Mouse (Mus musculus): Measurements from ENCODE around the gene Tnfaip8l2. TPM values are rescaled to one million over a fixed set of nuclear protein-coding genes. Genes with fewer than 3 reads are reported as not detected.

The Tnfaip8l2 gene
- polyA plus RNA-seq (2016; fragmentation: Nextera tagmentation; extraction: Ambion mirVana): 2.1 and 2.6 TPM in 2 replicates

DNA sequence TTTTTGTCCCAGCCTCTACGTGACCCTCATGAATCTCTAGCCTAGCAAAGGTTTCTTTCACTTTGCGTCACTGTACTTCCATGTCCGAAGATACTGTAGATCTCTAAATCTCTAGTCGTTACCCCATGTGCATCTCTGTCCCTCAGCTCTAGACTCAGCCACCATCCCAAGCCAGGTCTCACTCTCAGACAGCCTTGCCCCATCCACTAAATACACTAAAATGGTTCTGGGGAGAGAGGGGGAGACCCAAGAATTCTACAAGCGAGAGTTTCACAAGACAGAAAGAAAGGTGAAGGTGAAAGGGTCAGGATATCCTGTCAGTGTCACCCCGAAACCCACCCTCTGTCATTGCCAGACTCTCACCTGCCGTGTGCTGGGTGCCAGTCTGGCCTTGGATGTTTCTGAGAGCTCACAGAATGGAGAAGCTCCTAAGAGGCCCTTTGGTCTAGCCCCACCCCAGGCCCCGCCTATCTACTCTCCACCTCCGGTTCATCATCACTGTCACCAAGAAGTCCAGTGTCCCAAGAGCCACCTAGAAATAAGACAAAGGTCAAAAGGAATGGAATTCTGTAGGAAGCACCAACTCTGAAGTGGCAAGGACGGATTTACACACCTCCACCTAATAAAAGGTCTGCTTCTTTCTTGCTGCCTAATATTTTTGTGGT, at the start of gene Tnfaip8l2:
Gene Tnfaip8l2 (minus strand): TSS at position 409 of the 665 bp plus-strand sequence.
- H3K27ac ChIP-seq: no peak within 1 kb of the TSS
- no peak within 1 kb of the TSS for H3K4me2 ChIP-seq (replicated peaks)
- no peak within 1 kb of the TSS for H3K9ac ChIP-seq
- peaks cover 19% of the 10 kb centered on the region for H3K36me3 ChIP-seq
- no peak for ATAC-seq (ENCODE audit: low FRiP score)
- no peak within 1 kb of the TSS for H3K4me3 ChIP-seq
- WGBS: 84% methylated on average over 10 of the region's 10 CpGs
- H3K9me3 ChIP-seq (replicated peaks): no peaks in the 10 kb centered on the region
- 0 out of 2 replicates have a peak, but pooled peaks cover 3% of the 10 kb centered on the region for H3K4me1 ChIP-seq
- H3K27me3 ChIP-seq: no peaks in the 10 kb centered on the region

DNA sequence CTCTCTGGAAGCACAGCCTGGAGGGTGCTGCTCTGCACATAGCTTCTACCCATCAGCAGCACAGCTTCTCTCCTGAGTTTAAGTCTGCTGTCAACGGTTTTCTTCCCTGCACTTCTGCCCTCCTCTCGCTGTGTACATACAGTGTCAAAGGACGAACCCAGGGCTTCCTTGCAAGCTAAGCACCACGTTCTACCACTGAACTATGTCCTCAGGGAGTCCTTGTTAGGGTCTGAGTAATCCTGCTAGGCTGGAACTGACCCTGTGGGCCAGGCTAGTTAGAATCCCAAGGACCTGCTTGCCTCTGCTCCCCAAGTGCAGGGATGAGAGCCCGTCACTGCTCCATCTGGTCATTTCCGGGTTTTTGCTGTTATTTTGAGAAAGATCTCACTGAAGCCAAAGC, 44.7 kb upstream of the Tnfaip8l2 start:
- Histone ChIP-seq H3K9ac (no peak overlapping the region), H3K27ac (no peak overlapping the region), H3K27me3 (no peaks in the 10 kb centered on the region), H3K4me1 (no peaks in the 10 kb centered on the region), H3K36me3 (peaks cover 63% of the 10 kb centered on the region), H3K4me2 (replicated peaks) (no peak overlapping the region), H3K4me3 (no peak overlapping the region), H3K9me3 (replicated peaks) (no peaks in the 10 kb centered on the region)
- 89% methylated on average over 6 of the region's 6 CpGs for WGBS
- no peak for ATAC-seq (ENCODE audit: low FRiP score)

DNA sequence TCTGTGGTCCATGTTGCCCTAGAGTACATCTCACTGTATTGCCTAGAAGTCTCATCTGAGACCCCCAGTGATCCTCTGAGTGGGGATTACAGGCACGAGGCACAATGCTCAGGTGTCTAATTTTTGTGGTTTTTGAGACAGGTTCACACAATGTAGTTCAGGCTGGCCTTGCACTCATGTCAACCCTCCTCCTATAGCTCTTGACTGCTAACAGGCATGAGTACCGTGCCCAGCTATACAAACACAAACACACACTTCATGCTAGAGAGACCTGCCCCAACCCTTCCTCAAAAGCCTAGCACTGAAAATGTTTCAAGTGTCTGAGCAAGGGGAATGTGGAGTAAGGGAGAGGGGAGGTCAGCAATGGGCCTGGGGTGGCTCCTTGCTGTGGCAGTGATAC, 43.9 kb upstream of the Tnfaip8l2 start:
- Histone ChIP-seq H3K9ac (no peak overlapping the region), H3K9me3 (replicated peaks) (no peaks in the 10 kb centered on the region), H3K4me2 (replicated peaks) (no peak overlapping the region), H3K4me1 (no peaks in the 10 kb centered on the region), H3K4me3 (no peak overlapping the region), H3K27ac (no peak overlapping the region), H3K36me3 (peaks cover 63% of the 10 kb centered on the region), H3K27me3 (no peaks in the 10 kb centered on the region)
- ATAC-seq (ENCODE audit: low FRiP score): no peak
- WGBS: 98% methylated on average over 2 of the region's 2 CpGs

DNA sequence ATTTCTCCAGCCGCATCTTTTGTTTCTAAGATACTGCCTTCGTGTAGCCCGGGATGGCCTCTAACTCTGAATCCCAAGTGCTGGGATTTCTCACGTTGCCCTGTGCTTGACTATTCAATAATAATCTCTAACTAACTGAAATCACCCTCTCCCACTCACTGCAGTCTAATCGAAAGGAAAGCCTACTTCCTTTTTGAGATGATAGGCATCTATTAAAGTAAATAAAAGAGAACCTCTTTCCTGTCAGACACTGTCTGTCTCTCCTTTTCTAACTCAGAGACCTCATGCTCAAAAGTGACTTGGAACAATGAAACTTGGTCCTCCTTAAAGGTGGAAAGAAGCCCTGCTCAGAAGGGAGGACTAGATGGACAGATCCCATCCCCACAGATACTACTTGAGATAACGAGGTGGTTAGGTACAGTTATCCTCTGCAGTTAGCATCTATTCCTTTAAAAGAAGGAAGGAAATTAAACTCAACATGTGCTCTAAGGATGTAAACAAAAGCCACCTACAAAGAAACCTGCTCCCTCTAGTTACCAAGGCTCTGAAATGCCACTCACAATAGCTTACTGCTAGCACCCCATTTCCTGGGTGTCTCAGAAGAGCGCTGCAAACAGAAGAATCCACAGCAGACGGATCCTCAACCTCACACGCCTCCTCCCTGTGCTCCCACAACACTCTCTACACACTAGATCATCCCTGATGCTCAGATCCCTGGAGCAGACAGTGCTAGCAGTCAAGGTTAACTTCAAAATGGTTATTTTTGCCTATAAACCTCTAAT, 42.8 kb upstream of the Tnfaip8l2 start:
- Histone ChIP-seq H3K9me3 (replicated peaks) (no peaks in the 10 kb centered on the region), H3K9ac (no peak overlapping the region), H3K4me3 (no peak overlapping the region), H3K27me3 (no peaks in the 10 kb centered on the region), H3K4me1 (no peaks in the 10 kb centered on the region), H3K27ac (no peak overlapping the region), H3K4me2 (replicated peaks) (no peak overlapping the region), H3K36me3 (peaks cover 55% of the 10 kb centered on the region)
- WGBS: 94% methylated on average over 9 of the region's 9 CpGs
- no peak for ATAC-seq (ENCODE audit: low FRiP score)

DNA sequence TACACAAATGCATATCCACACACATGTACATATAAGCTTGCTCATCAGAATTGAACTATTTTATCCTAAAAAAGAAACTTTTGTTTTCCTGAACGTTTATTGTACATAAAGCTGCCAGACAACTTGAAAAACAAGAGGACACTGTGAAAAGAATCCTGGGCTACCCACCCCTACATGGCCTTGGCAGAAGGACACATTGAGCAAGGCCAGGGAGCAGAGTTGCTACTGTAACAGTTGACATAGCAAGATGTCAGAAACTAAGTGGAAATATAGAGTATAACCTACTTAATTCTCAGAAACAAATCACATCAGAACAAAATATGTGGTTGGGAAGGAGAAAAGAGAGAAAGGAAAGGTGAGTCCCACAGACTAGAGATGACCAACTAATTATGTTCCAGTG, 39.7 kb upstream of the Tnfaip8l2 start:
- peaks cover 24% of the 10 kb centered on the region for H3K36me3 ChIP-seq
- no peak overlapping the region for H3K9ac ChIP-seq
- no peaks in the 10 kb centered on the region for H3K9me3 ChIP-seq (replicated peaks)
- no peak overlapping the region for H3K27ac ChIP-seq
- no peak for ATAC-seq (ENCODE audit: low FRiP score)
- no peak overlapping the region for H3K4me3 ChIP-seq
- no peaks in the 10 kb centered on the region for H3K4me1 ChIP-seq
- no peaks in the 10 kb centered on the region for H3K27me3 ChIP-seq
- whole genome bisulfite sequencing: 76% methylated on average over 1 of the region's 1 CpGs
- H3K4me2 ChIP-seq (replicated peaks): no peak overlapping the region

DNA sequence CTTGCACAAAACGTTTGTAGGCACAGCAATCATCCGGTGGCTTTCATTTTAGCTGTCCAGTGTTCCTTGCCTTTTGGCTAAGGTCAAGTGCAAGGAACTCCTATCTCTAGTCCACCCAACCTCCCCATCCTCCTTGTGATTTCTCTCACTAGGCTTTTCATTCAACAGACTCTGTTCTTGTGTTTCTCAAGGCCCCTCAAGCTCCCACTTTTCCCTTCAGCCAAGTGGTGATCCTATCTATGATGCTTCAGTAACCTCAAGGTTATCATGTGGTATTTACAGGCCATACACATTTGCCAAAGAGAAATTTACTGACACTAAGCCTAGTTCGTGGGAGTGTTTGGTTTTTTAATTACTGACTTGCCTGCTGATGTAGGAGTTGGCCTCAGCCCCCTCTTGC, 37.7 kb upstream of the Tnfaip8l2 start:
- ATAC-seq (ENCODE audit: low FRiP score): no peak
- H3K4me2 ChIP-seq (replicated peaks): no peak overlapping the region
- no peaks in the 10 kb centered on the region for H3K4me1 ChIP-seq
- no peak overlapping the region for H3K27ac ChIP-seq
- no peak overlapping the region for H3K9ac ChIP-seq
- H3K9me3 ChIP-seq (replicated peaks): no peaks in the 10 kb centered on the region
- no peaks in the 10 kb centered on the region for H3K27me3 ChIP-seq
- WGBS: 72% methylated on average over 3 of the region's 3 CpGs
- H3K36me3 ChIP-seq: peaks cover 12% of the 10 kb centered on the region; the same call in 1 of the 2 replicates
- H3K4me3 ChIP-seq: no peak overlapping the region

DNA sequence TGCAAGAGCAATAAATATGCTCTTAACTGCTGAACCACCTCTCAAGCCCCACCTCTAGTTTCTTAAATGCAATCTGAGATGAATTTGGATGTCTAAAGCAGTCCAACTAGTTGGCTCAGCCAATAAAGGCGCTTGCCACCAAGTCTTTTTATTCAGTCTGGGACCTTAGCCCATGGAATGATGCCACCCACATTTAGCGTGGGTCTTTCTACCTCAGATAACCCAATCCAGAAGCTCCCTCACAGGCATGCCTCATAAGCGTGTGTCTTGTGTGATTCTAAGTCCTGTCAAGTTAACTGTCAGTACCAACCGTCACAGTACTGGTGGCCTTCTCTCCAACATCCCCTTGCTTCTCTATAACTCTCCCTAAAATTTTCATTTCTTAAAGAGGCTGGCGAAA, 36.8 kb upstream of the Tnfaip8l2 start:
- WGBS: 89% methylated on average over 5 of the region's 5 CpGs
- H3K36me3 ChIP-seq: peaks cover 5% of the 10 kb centered on the region
- peaks cover 3% of the 10 kb centered on the region for H3K4me1 ChIP-seq
- no peak for ATAC-seq (ENCODE audit: low FRiP score)
- peaks cover 2% of the 10 kb centered on the region; the same call in 1 of the 2 replicates for H3K27me3 ChIP-seq
- H3K4me2 ChIP-seq (replicated peaks): no peak overlapping the region
- H3K4me3 ChIP-seq: no peak overlapping the region
- no peak overlapping the region for H3K9ac ChIP-seq
- H3K9me3 ChIP-seq (replicated peaks): no peaks in the 10 kb centered on the region
- H3K27ac ChIP-seq: no peak overlapping the region

DNA sequence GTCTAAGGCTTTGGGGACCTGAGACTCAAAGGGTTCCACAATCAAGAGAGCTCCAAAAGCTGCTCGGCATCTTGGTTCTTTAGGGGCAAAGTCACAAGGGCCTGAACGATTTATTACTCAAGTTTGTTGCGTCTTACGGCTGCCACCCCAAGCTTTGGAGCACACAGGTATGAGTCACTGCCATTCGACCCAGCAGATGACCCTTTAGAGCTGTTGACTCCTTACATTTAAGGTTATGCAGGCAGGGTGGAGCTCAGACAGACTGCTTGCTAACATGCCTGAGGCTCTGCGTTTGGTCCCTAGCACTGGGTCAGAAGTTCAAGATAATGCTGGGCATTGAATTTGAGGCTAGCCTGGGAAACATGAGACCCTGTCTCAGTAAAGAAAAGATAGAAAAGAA, 35.4 kb upstream of the Tnfaip8l2 start:
- H3K9ac ChIP-seq: no peak overlapping the region
- H3K9me3 ChIP-seq (replicated peaks): no peaks in the 10 kb centered on the region
- 81% methylated on average over 6 of the region's 6 CpGs for WGBS
- H3K4me3 ChIP-seq: no peak overlapping the region
- no peak for ATAC-seq (ENCODE audit: low FRiP score)
- H3K36me3 ChIP-seq: peaks cover 15% of the 10 kb centered on the region
- no peak overlapping the region for H3K4me2 ChIP-seq (replicated peaks)
- H3K27ac ChIP-seq: no peak overlapping the region
- peaks cover 16% of the 10 kb centered on the region for H3K27me3 ChIP-seq
- H3K4me1 ChIP-seq: peaks cover 16% of the 10 kb centered on the region

DNA sequence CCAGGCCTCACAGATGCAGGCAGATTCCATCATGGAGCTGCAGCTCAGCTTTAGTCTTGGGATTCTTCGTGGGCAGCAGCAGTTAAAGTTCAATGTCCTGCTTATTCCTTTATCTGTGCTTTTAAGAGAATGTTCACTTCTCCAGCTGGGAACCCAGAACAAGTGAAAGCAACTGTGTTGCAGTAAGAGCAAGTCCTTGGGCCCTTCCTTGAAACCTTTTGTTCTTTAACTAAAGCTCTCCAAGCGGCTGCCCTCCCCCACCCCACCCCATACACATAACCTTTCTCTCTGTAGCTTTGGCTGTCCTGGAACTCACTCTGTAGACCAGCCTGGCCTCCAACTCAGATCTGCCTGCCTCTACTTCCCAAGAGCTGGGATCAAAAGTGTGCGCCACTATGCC, 34.3 kb upstream of the Tnfaip8l2 start:
- no peak overlapping the region for H3K4me2 ChIP-seq (replicated peaks)
- no peak overlapping the region for H3K9ac ChIP-seq
- no peak overlapping the region for H3K4me3 ChIP-seq
- H3K27me3 ChIP-seq: peaks cover 27% of the 10 kb centered on the region
- no peak overlapping the region for H3K27ac ChIP-seq
- peaks cover 25% of the 10 kb centered on the region for H3K36me3 ChIP-seq
- H3K9me3 ChIP-seq (replicated peaks): no peaks in the 10 kb centered on the region
- H3K4me1 ChIP-seq: peaks cover 18% of the 10 kb centered on the region
- no peak for ATAC-seq (ENCODE audit: low FRiP score)
- 69% methylated on average over 3 of the region's 3 CpGs for WGBS

DNA sequence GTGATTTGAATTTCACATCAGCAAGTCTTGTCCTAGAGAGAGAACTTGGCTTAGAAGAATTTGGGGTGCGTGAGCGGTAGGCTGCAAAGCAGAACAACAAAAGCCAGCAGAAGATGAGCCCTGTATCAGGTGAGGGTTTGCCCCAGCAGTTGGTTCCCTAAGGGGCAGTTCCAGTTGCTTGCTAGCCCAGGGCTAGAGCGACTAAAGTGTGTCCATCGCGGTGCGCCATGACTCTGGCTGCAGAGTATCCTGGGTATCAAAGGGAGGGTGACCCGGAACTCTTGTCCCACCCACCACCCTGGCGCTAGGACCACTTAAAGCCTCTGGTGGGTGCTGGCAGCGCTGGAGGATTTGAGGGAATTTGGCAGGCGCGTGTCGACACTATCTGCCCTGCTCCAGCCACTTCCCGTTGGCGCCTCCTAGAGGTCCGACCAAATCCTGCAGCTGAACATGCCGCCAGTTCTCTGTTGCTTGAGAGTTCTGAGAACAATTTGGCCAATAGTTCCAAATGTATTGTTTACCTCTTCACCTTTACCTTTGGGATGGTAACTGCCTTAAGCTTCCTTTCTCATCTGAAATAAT, 31.9 kb upstream of the Tnfaip8l2 start:
- H3K4me2 ChIP-seq (replicated peaks): peak overlapping the region; percentile 13; the same call in 1 of the 2 replicates
- no peak overlapping the region; the same call in 1 of the 2 replicates for H3K4me3 ChIP-seq
- peaks cover 18% of the 10 kb centered on the region for H3K4me1 ChIP-seq
- H3K9me3 ChIP-seq (replicated peaks): no peaks in the 10 kb centered on the region
- peaks cover 49% of the 10 kb centered on the region for H3K36me3 ChIP-seq
- peaks cover 51% of the 10 kb centered on the region for H3K27me3 ChIP-seq
- WGBS: 3% methylated on average over 16 of the region's 16 CpGs
- ATAC-seq (ENCODE audit: low FRiP score): peak; percentile 44; the same call in 1 of the 2 replicates
- no peak overlapping the region for H3K27ac ChIP-seq
- H3K9ac ChIP-seq: no peak overlapping the region

DNA sequence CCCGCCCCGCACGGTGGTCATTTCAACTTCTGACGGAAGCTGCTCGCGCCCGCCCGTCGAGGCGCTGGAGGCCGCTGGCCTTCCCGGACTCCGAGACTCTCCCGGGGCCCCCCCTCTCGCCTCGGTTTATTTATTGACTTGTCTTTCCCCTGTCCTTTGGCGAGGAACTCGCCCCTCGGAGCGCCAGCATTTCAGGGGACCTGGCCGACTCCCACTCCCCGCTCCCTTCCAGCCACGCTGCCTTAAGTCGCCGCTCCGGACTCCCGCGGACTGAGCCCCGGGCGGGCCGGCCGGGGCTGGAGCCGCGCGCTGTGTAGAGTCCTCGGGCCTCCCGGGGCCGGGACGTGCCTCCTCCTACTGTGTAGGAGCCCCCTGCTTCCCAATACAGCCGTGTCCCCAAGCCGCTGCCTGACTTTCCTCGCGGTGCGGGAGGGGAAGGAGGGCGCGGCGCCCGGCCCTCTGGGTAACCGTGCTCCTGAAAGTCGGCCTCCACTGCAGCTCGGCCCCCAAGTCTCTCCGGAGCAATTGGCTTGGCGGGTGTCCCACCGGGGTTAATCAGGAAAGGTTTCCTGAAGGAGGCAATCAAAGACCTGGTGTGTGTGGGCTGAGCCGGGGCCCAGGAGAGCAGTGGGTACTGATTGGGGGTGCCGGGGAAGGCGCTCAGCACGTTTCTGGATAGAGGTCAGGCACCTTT, 31.2 kb upstream of the Tnfaip8l2 start:
- Histone ChIP-seq H3K27ac (no peak overlapping the region), H3K4me3 (peak overlapping the region; percentile 20), H3K4me2 (replicated peaks) (peak overlapping the region; percentile 34), H3K27me3 (peaks cover 57% of the 10 kb centered on the region), H3K4me1 (peaks cover 18% of the 10 kb centered on the region), H3K9me3 (replicated peaks) (no peaks in the 10 kb centered on the region), H3K36me3 (peaks cover 56% of the 10 kb centered on the region), H3K9ac (0 out of 2 replicates have a peak overlapping the region, but pooled peaks have one; percentile 45)
- ATAC-seq (ENCODE audit: low FRiP score): peak; percentile 33; the same call in 1 of the 2 replicates
- WGBS: 3% methylated on average over 58 of the region's 58 CpGs
